Mouse (Mus musculus): Measurements from ENCODE around the gene Cgref1.

The Cgref1 gene

GRCm38 (mm10) chr5:30950451-30950850, 5.1 kb upstream of the Cgref1 start:
- DNase-seq (ENCODE audit: low read depth): no peak

- DNase-seq (ENCODE audit: low read depth): peak; percentile 94
Observed at GRCm38 (mm10) chr5:30949654-30950326, 4.4 kb upstream of the Cgref1 start.

GRCm38 (mm10) chr5:30948620-30949019, 3.2 kb upstream of the Cgref1 start:
- DNase-seq (ENCODE audit: low read depth): peak; percentile 16

DNA sequence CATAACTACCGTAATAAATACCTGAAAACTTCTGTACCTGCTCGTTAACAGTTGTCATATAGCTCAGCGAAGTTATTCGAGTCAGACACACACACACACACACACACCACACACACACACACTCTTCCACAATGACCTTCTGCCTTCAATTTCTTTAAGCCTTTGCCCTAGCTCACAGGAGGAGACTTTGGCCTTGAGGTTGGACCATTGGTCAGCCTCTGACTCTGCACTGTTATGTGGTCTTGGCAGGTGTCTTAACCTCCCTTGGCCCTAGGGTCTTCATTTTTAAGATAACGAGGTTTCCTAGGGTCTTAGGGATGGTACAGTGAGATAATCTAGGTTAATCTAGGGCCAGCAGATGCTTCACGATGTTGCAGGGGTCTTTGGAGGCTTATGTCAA, 1.0 kb downstream of the Cgref1 start:
- no peak for DNase-seq (ENCODE audit: low read depth)

GRCm38 (mm10) chr5:30943004-30943403, 2.4 kb downstream of the Cgref1 start:
- peak; percentile 58 for DNase-seq (ENCODE audit: low read depth)

DNA sequence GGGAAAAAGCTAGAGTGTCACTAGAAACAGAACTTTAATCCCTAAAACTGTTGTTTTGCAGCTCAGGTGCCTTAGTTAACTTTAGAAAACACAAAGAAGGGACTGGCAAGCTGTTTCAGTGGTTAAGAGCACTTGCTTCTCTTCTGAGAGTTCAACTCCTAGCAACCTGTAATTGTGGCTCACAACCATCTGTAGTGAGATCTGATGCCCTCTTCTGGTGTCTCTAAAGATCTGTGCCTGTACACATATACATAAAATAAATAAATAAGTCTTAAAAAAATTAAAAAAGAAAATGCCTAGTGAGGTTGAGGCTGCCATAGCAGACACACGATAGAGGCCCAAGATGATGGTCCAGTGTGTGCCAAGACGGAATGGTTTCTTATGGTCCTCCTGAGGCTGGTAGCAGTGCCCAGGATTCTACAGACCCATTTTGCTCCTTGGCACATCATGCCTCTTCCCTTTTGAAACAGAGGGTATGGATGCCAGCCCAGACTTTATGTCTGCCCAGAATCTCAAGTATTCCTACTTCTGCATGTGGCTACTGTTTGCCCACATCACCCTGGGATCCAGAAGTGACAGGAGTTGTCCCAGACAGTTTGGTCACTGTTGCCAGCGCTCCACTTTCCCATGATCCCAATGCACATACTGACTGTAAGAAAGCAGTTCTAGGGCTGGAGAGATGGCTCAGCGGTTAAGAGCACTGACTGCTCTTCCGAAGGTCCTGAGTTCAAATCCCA, 10.5 kb downstream of the Cgref1 start:
- DNase-seq (ENCODE audit: low read depth): no peak

DNA sequence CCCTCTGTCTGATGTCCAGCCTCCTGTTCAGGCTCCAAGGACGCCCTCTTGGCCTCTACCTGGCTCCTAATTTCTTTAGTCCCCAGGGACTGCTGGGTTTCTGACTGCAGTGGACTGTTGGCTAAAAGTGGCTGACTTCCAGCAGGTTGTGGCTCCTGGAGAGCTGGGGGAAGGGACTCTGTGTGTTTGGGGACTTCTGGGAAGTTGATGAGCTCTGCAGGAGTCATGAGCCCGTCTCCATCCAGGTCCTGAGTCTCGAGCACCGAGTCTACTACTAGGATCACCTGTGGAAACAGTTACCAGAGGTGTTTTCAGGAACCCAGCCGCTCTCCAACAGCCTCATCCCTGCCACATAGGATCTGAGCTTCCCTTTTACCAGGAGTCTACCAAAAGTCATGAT, 11.7 kb downstream of the Cgref1 start:
- DNase-seq (ENCODE audit: low read depth): no peak

GRCm38 (mm10) chr5:30931378-30931777, 14.0 kb downstream of the Cgref1 start:
- DNase-seq (ENCODE audit: low read depth): no peak

GRCm38 (mm10) chr5:30930846-30931245, 14.5 kb downstream of the Cgref1 start:
- DNase-seq (ENCODE audit: low read depth): no peak

GRCm38 (mm10) chr5:30930121-30930520, 15.3 kb downstream of the Cgref1 start:
- DNase-seq (ENCODE audit: low read depth): peak; percentile 78

DNA sequence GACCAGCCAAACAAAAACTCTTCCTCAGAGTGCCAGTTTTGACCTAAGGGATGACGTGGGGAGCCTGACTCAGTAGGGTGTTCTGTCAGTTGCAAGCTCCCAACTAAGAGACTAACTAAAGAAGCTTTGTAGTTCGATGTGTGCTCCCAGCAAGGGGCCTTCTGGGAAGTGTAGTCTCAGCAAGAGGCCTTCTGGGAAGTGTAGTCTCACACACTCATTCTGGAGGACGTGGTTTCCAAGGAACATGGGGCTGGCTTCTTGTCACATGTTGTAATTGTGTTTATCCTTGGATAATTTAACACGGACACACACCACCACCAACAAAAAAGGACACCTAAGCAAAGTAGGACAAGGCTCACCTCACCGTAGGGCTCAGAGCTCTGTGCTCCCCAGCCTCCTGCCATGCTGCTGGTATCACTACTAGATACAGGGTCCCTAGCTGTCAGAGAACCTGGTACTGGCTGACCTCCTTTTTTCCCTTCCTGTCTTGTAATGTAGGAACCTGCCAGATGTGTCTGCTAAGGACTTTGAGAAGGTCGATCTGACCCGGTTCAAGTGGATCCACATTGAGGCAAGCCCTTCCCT, 17.4 kb downstream of the Cgref1 start:
- no peak for DNase-seq (ENCODE audit: low read depth)

DNA sequence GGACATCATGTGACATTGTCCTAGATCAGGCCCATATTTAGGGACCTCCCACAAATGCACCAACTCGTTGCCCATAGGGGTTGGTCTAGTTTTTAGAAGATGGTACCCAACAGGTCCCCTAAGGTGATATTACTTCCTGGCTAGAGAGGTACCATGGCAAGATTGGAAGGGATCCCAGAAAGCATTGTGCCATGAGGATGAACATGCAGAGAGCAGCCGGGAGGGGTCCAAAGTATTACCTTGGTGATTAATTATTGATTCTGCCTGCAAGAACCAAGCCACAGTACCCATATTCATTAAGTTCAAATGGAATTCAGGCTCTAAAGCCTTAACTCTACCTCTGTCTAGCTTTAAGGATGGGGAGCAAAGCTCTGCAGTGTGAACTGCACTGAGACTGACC, 19.3 kb downstream of the Cgref1 start:
- DNase-seq (ENCODE audit: low read depth): no peak

GRCm38 (mm10) chr5:30925217-30925616, 20.2 kb downstream of the Cgref1 start:
- DNase-seq (ENCODE audit: low read depth): no peak

- DNase-seq (ENCODE audit: low read depth): no peak
Observed at GRCm38 (mm10) chr5:30924614-30925013, 20.8 kb downstream of the Cgref1 start.

GRCm38 (mm10) chr5:30923119-30923518, 22.3 kb downstream of the Cgref1 start:
- no peak for DNase-seq (ENCODE audit: low read depth)

DNA sequence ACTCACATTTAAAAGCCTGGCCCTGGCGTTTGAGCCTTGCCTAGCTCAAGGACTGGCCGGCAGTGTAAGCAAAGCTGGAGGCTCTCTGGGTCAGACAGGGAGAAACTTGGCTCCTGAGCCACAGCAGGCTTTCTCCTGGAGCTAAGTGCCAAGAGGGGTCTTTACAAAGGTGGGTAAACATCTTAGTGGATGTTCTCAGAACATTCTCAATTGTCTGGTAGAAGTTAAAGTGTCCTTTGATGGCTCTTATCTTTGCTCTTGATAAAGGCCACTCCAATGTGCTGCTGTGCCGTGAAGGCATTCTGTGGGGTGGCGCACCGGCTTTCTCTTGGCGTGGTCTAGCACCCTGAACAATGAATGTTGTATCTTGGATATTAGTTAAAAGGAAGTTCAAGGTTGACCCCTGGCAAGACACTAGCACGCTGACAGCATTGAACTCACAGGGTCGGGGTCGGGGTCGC, 22.8 kb downstream of the Cgref1 start:
- DNase-seq (ENCODE audit: low read depth): no peak

DNA sequence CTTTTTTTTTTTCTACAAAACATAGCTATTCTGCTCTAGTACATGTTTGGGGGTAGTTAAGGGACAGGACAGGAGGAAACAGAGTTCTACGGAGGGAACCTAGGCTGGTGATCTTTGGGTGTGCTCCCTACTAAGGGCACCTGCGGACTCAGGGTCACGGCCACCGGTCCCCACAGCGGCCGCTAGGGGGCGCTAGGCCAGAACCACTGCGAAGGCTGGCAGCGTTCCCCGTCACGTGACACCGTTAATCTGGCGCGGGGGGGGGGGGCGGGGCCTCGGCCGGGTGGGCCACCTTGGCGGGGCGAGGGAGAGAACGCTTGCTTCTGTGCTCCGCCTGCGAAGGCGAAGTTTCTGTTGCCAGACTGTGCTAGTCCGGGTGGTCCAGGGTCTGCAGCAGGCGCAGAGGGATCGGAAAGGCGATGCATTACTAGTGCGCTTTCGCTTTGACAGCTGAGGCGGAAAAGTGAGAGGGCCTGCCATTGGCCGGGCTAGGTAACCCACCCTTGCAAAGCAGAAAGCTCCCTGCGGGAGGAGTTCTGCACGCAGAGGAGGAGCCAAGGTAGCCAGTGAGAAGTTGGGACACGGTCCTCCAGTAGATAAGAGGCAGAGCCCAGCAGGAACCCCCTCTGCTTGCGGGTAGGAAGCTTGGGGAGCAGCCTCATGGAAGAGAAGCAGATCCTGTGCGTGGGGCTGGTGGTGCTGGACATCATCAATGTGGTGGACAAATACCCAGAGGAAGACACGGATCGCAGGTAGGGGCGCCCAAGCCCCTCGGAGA, 23.9 kb downstream of the Cgref1 start, which contains the start of gene Khk:
TSS of gene Khk (plus strand) at position 176 of the 778 bp plus-strand sequence.
- peak; percentile 96 for DNase-seq (ENCODE audit: low read depth)

GRCm38 (mm10) chr5:30920621-30921020, 24.8 kb downstream of the Cgref1 start:
- no peak for DNase-seq (ENCODE audit: low read depth)

GRCm38 (mm10) chr5:30919831-30920614, 25.4 kb downstream of the Cgref1 start:
- DNase-seq (ENCODE audit: low read depth): no peak

- no peak for DNase-seq (ENCODE audit: low read depth)
Observed at GRCm38 (mm10) chr5:30918691-30919090, 26.7 kb downstream of the Cgref1 start.

DNA sequence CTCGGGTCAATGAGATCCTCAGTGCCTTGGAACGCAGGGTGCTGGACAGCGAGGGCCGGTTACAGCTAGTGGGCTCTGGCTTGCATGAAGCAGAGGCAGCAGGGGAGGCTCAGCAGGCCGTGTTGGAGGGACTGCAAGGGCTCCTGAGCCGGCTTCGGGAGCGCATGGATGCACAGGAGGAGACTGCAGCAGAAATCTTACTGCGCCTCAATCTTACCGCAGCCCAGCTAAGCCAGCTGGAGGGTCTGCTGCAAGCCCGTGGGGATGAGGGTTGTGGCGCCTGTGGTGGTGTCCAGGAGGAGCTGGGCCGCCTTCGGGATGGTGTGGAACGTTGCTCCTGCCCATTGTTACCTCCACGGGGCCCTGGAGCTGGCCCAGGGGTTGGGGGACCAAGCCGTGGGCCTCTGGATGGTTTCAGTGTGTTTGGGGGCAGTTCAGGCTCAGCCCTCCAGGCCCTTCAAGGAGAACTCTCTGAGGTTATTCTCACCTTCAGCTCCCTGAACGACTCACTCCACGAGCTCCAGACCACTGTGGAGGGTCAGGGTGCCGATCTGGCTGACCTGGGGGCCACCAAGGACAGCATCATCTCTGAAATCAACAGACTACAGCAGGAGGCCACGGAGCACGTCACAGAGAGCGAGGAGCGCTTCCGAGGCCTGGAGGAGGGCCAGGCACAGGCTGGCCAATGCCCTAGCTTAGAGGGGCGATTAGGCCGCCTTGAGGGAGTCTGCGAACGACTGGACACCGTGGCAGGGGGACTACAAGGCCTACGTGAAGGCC, 27.3 kb downstream of the Cgref1 start:
- no peak for DNase-seq (ENCODE audit: low read depth)
